Mouse (Mus musculus) liver, embryonic 14.5 days (tissue): ENCODE data around the gene Efemp2.

Experiments
- CTCF ChIP-seq: IDR thresholded peaks from 2 replicates; pipeline ENCODE4 v1.5.1; 2016; ENCODE audit warnings: antibody characterized with exemption, low read depth, control low read depth
- EP300 ChIP-seq: IDR thresholded peaks from 2 replicates; pipeline ENCODE4 v1.6.1; 2016; ENCODE audit warnings: antibody characterized with exemption, low read depth

- TF ChIP-seq EP300 (no peak), CTCF (no peak)
These were observed 13.3 kb upstream of the Efemp2 start, which contains the start of gene Fibp for GRCm38 (mm10) chr19:5460465-5460911.
